Mouse (Mus musculus): ENCODE results near the gene Olfr957.

Olfr957 gene

DNA sequence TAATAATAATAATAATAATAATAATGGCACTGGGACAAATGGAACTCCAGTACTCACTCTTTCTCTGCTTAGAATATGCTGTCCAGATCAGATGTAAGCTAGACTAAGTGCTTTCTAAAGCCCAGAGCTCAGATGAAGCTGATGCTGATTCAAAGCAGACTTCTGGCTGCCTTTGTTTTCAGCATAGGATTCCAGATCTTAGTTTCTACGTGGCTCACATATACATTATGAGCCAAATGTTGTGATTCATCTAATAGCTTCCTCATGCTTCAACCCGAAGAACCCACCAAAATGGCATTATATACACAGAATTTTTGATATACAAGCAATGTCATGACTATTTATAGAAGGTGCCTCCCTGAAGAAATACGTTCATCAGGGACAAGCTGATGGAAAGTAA is at the start of gene Olfr957:
Gene Olfr957, minus strand, starts transcription at position 279 of the 400 bp plus-strand sequence.
- DNase-seq (ENCODE audit: low spot score): no peak

DNA sequence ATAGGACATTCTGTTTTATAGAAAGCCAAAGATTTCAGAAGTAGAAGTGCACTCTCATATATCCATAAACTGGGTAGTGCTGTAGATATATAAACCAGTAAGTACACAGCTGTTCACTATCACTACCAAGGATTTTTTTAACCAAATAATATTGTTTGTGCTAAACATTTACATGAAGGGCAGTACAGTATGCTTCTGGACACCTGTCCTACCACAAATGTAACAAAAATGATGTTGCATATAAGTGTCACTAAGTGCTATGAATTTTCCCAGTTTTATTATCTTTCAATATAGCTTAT is 42.7 kb upstream of the Olfr957 start:
- DNase-seq (ENCODE audit: low spot score): no peak

DNA sequence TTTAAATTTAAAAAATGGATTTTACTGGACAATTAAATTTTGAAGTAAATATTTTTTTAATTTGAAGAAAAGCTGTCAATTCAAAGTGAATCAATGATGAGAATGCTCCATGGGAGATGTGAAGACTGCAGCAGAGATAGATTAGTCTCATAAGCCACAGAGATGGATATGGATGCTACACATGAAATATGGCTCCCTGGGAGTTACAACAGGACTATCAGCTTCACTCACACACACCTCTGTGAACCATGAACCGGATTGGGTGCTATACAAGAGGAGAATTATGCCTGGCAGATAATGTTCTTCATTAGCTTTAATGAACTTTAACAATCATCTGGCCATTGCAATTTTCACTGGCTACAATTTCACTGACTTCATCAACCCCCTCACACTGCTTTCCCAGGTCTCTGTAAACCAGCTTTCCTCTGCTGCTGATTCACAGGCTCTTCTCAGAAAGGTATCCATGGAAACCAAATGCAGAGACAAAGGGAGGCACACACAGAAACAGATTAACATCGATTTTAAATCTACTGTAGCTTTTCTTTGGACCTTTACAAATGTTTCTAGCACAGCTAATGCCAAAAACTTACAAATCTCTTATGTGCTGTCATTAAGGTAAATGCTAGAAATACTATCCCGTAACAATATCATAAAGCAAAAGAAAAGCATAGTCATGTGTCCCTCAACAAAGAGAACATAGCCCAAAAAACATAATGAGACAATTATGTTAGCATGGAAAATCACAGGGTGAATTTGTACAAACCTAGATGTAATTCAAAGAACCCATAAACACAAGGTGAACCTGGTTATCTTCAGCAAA is 42.1 kb upstream of the Olfr957 start:
- no peak for DNase-seq (ENCODE audit: low spot score)

DNA sequence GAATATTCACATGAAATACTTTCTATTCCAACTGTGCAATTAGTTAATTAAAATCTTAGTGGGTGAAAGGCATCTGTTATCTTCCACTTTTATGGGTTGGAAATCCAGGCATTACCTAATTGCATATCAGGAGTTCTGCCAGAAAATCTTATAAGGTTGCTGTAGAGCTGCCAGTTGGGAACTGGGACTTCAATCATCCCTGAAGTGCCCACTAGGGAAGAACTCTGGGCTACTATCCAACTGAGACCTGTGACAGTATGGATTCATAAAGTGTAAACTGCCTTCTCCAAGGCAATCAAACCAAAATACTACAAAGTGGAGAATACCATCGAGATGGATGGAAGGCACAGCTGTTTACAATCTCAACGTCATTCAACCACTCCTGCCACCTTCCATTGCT is 38.3 kb upstream of the Olfr957 start, which contains the start of gene Olfr958:
Gene Olfr958, minus strand, starts transcription at position 109 of the 400 bp plus-strand sequence.
- DNase-seq (ENCODE audit: low spot score): no peak

DNA sequence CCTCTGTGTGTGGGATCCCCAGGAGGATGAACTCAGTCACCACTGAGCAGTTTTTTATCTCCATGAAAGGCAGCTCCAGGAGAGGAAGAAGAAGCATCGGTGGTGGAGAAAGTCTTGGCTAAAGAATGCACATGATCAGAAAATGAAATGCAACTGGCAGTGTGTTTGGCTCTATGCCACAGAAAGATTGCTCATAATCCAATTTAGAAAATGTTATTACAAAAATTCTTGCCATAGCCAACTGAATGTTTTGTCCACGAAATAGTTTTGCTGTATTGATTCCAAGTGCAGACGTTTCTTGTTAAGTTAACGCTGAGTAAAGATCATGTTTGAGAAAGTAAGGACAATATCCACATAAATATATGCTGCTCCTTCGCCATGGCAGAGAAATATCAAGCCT is 35.2 kb upstream of the Olfr957 start:
- no peak for DNase-seq (ENCODE audit: low spot score)

DNA sequence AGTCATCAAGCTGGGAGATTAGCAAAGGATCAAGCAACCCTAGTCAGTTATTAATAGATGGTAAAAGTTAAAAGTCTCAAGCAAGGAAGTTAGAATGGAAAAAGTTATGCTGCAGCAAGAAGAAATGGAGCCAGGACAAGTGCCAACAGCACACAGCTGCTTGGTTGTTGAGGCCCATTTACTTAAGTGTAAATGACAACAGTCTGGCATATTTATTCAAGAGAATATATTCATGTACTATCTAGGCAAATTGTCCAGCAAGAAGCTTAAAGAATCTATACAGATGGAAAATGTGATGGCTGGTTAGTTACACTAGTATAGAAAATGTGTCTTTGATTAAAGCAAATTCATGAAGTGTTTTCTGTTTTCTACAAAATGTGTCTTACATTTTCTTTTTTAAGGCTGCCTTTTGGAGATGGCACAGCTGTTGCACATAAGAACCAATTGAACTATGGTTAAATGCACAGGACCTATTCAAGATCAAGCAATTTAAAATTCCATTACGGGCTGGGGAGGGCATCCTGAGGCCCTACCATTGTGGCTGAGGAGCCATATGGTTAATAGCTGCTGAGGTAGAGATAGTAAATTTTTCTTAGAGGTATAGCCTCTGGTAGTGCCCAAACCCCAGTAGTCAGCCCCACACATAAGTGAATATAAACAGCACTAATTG is 8.1 kb upstream of the Olfr957 start:
- no peak for DNase-seq (ENCODE audit: low spot score)

DNA sequence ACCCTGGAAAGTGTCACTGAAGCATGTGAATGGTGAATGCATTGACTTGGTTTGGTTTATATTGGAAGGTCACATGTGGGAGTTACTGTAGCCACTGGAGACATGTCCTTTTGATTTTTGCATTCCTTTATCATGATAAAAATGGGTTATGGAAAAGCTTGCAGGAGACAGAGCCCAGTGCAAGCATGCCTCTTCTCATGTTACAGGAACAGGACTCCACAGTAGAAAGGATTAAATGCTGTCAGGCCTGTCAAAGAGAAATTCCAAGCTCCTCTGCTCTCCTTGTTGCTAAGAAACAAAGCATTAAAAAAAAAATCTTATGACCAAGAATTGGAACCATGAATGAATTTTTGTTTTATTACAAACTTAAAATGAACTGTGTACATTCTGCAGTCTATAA is 3.0 kb upstream of the Olfr957 start:
- no peak for DNase-seq (ENCODE audit: low spot score)

DNA sequence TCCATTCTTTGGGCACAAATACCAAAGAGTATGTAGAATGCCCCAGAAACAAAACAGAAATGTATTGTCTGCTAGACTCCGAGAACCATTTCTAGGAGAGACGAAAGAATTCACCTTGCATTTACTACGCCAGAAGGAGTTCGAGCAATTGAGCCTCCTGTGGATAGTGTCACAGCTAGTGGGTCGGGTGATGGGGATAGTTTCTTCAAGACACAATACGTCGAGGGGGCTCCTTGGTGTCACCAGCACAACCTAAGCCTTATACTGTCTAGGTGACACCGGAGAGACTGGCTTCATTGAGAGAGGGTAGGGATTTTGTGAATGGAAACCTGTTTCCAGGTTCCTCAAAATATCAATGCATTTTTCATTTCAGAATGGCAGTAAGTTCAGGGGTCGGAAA is 6.2 kb downstream of the Olfr957 start:
- DNase-seq (ENCODE audit: low spot score): no peak

DNA sequence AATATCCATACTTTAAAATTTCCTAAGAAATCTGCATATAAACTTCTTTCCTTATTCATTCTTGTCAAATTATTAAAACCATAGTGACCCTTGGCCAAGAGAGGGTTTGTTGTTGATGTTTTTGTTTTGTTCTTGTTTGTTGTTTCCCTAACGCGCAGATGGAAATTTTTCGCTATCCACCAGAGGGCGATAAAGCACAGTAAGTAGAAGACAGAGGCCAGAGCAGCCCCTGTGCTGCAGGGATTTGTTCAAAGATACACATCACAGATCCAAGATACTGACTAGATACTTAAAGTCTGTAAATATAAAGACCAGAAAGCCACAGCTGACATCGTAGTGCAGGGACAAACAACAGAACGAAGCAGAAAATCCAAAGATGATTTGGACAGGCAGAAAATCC is 6.6 kb downstream of the Olfr957 start:
- peak; percentile 35 for DNase-seq (ENCODE audit: low spot score)

DNA sequence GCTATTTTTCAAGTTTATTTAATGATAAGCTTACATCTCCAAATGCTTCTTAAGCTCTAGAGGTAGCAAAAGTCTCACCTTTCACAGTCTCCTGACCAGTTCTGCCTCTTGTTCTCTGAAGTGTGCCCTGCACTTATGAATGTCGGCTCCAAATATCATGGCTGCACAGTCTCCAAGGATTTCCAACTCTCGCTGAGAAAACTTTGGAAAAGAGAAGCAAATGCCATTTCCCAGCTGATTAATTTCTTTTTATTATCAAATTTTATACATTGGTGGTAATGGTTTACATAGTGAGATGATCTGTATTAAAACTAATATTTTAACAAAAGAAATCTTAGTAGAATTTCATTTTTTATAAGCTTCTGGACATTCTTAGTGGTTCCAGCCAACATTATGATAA is 21.7 kb downstream of the Olfr957 start, which contains the start of gene Olfr44:
Gene Olfr44, minus strand, starts transcription at position 101 of the 400 bp plus-strand sequence.
- no peak for DNase-seq (ENCODE audit: low spot score)

DNA sequence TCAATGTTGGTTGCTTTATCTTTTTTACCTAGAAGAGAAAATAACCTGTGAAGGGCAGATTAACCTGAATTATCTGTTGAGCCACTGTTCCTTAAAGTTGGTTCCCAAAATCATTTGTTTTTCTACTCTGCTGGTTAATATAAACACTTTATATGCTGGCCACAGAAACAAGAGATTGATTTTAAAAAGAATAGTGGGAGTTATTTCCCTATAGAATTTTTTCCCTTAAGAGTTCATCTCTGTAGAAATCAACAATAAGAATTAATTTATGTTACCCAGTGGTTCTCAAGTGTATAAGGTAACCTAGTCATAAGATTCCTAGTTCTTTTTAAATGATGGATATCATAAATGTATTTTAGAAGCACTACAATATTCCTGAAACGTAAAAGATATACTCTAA is 43.8 kb downstream of the Olfr957 start, which contains the start of gene Olfr955:
Gene Olfr955, minus strand, starts transcription at position 101 of the 400 bp plus-strand sequence.
- DNase-seq (ENCODE audit: low spot score): no peak
